Mouse (Mus musculus) v-Abl transformed pro-B cells (cell line): ENCODE results near the gene Rasgef1a.

Experiments
- in situ Hi-C, 2 experiments: fragments of 400-800 bp; cut with MboI; formaldehyde crosslinking; loops; one replicate each; pipeline ENCODE4 v1.15.1; 2025; ENCODE audit not compliant: unreplicated experiment in 2 of 2

The Rasgef1a gene

GRCm38 (mm10) chr6:118070321-118071012 lies 59.2 kb downstream of the Rasgef1a start:
- in situ Hi-C loops: loop anchor here in 1 of 2 experiments (5.0 kb wide), 1 partner anchor 107 kb away; no protein-coding TSS in a partner anchor

GRCm38 (mm10) chr6:118071013-118071350 lies 59.7 kb downstream of the Rasgef1a start:
- in situ Hi-C loops: loop anchor here in 1 of 2 experiments (5.0 kb wide), 1 partner anchor 106 kb away; no protein-coding TSS in a partner anchor

- in situ Hi-C loops: loop anchor here in 1 of 2 experiments (5.0 kb wide), 1 partner anchor 106 kb away; no protein-coding TSS in a partner anchor
Observed at GRCm38 (mm10) chr6:118071416-118071815, 60.2 kb downstream of the Rasgef1a start.

GRCm38 (mm10) chr6:118072176-118072575 lies 60.9 kb downstream of the Rasgef1a start:
- in situ Hi-C loops: loop anchor here in 1 of 2 experiments (5.0 kb wide), 1 partner anchor 105 kb away; no protein-coding TSS in a partner anchor

GRCm38 (mm10) chr6:118074151-118074550 lies 62.9 kb downstream of the Rasgef1a start:
- in situ Hi-C loops: loop anchor here in 1 of 2 experiments (5.0 kb wide), 1 partner anchor 103 kb away; no protein-coding TSS in a partner anchor

GRCm38 (mm10) chr6:118076256-118076655 lies 65.0 kb downstream of the Rasgef1a start:
- in situ Hi-C loops: no loop called here

GRCm38 (mm10) chr6:118076748-118077147 lies 65.5 kb downstream of the Rasgef1a start:
- in situ Hi-C loops: no loop called here

- in situ Hi-C loops: no loop called here
Observed at GRCm38 (mm10) chr6:118077421-118077820, 66.2 kb downstream of the Rasgef1a start.

- in situ Hi-C loops: no loop called here
Observed at GRCm38 (mm10) chr6:118078751-118079150, 67.5 kb downstream of the Rasgef1a start.

- in situ Hi-C loops: no loop called here
Observed at GRCm38 (mm10) chr6:118079292-118079691, 68.1 kb downstream of the Rasgef1a start.

- in situ Hi-C loops: no loop called here
Observed at GRCm38 (mm10) chr6:118079762-118080465, 68.7 kb downstream of the Rasgef1a start.

- in situ Hi-C loops: no loop called here
Observed at GRCm38 (mm10) chr6:118080711-118081110, 69.5 kb downstream of the Rasgef1a start.

GRCm38 (mm10) chr6:118082384-118082783 lies 71.1 kb downstream of the Rasgef1a start:
- in situ Hi-C loops: no loop called here

- in situ Hi-C loops: no loop called here
Observed at GRCm38 (mm10) chr6:118083608-118084007, 72.4 kb downstream of the Rasgef1a start.

- in situ Hi-C loops: no loop called here
Observed at GRCm38 (mm10) chr6:118084596-118084995, 73.4 kb downstream of the Rasgef1a start.

- in situ Hi-C loops: no loop called here
Observed at GRCm38 (mm10) chr6:118087955-118088354, 76.7 kb downstream of the Rasgef1a start.

- in situ Hi-C loops: no loop called here
Observed at GRCm38 (mm10) chr6:118088750-118089440, 77.7 kb downstream of the Rasgef1a start.

- in situ Hi-C loops: no loop called here
Observed at GRCm38 (mm10) chr6:118090827-118091226, 79.6 kb downstream of the Rasgef1a start.

- in situ Hi-C loops: no loop called here
Observed at GRCm38 (mm10) chr6:118097765-118098365, 86.6 kb downstream of the Rasgef1a start.

- in situ Hi-C loops: no loop called here
Observed at GRCm38 (mm10) chr6:118099311-118099802, 88.1 kb downstream of the Rasgef1a start.
